Mouse (Mus musculus): ENCODE measurements around the gene Il9. TPM values are rescaled to one million over a fixed set of nuclear protein-coding genes. Genes with fewer than 3 reads are reported as not detected.

The Il9 gene
- polyA plus RNA-seq, 1 experiment from 2014 or later: not detected

DNA sequence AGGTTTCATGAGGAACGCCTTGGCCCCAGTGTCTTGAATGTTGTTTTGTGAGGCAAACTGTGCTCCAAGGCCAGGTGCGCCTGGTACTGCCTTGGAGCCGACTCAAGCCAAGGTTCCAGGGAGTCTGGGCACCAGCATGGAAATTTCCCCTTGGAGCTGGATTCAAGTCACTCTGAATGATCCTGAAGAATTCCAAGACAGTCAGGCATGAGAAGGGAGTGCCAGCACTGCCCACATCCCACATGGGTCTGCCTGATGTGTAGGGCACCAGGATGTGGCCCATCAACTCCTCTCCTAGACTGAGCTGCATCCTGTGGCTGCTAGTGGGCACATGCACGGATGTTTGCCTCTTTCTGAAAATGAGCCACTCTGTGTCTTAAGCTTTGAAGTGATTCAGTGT lies 13.5 kb downstream of the Il9 start:
- Histone ChIP-seq H3K4me1 (no peaks in the 10 kb centered on the region), H3K36me3 (no peaks in the 10 kb centered on the region), H3K4me2 (replicated peaks) (no peak overlapping the region), H3K9me3 (no peaks in the 10 kb centered on the region), H3K4me3 (no peak overlapping the region), H3K27ac (no peak overlapping the region), H3K9ac (no peak overlapping the region), H3K27me3 (replicated peaks) (no peaks in the 10 kb centered on the region)
- ATAC-seq (ENCODE audit: low FRiP score, low read depth): no peak
- WGBS: 90% methylated on average over 4 of the region's 4 CpGs

DNA sequence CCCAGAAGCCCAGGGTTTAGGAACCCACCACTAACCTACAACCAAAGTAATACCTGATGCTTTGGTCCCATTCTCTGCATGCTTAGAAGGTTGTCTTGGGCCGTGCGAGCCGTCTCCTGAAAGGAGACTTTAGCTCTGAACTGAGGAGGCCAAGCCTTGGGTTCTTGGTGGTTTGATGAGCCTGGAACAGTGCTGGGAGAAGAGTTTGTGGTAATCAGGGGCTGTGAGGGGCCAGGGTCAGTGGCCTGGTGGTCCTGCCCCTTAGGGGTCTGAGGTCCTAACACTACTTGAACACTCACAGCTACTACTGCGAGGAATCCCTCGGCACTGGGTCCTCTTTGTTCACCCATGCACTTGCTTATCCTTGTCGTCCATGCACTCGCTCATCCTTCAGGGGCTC lies 14.3 kb downstream of the Il9 start:
- Histone ChIP-seq H3K4me3 (no peak overlapping the region), H3K27ac (no peak overlapping the region), H3K36me3 (no peaks in the 10 kb centered on the region), H3K9ac (no peak overlapping the region), H3K4me1 (no peaks in the 10 kb centered on the region), H3K9me3 (no peaks in the 10 kb centered on the region), H3K27me3 (replicated peaks) (no peaks in the 10 kb centered on the region), H3K4me2 (replicated peaks) (no peak overlapping the region)
- no peak for ATAC-seq (ENCODE audit: low FRiP score, low read depth)
- 94% methylated on average over 7 of the region's 7 CpGs for WGBS

- no peaks in the 10 kb centered on the region for H3K36me3 ChIP-seq
- no peak overlapping the region for H3K27ac ChIP-seq
- H3K4me3 ChIP-seq: no peak overlapping the region
- H3K9me3 ChIP-seq: no peaks in the 10 kb centered on the region
- H3K27me3 ChIP-seq (replicated peaks): no peaks in the 10 kb centered on the region
- 61% methylated on average over 6 of the region's 6 CpGs for WGBS
- ATAC-seq (ENCODE audit: low FRiP score, low read depth): no peak
- H3K4me2 ChIP-seq (replicated peaks): no peak overlapping the region
- H3K4me1 ChIP-seq: no peaks in the 10 kb centered on the region
- no peak overlapping the region for H3K9ac ChIP-seq
Measured at GRCm38 (mm10) chr13:56463750-56464149, 18.3 kb downstream of the Il9 start.

DNA sequence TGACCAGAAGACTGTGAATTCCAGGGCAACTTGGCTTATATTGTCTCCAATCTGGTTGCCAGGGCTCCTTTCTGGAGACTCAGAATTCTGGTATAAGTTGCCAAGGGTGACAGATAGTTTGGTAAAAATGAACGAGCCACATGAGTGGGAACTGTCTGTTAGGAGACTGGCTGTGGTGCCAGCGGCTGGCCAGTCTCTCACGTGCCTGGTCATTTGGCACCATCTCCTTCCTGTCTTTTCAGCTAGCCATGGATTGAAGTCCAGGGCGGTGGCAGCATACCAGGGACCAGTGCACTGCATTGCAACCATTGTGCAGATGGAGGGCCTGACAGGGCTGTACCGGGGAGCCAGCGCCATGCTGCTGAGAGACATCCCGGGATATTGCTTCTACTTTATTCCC lies 18.8 kb downstream of the Il9 start:
- Histone ChIP-seq H3K27me3 (replicated peaks) (no peaks in the 10 kb centered on the region), H3K36me3 (no peaks in the 10 kb centered on the region), H3K27ac (no peak overlapping the region), H3K4me2 (replicated peaks) (no peak overlapping the region), H3K9ac (no peak overlapping the region), H3K9me3 (no peaks in the 10 kb centered on the region), H3K4me1 (no peaks in the 10 kb centered on the region), H3K4me3 (no peak overlapping the region)
- ATAC-seq (ENCODE audit: low FRiP score, low read depth): no peak
- WGBS: 91% methylated on average over 7 of the region's 7 CpGs

DNA sequence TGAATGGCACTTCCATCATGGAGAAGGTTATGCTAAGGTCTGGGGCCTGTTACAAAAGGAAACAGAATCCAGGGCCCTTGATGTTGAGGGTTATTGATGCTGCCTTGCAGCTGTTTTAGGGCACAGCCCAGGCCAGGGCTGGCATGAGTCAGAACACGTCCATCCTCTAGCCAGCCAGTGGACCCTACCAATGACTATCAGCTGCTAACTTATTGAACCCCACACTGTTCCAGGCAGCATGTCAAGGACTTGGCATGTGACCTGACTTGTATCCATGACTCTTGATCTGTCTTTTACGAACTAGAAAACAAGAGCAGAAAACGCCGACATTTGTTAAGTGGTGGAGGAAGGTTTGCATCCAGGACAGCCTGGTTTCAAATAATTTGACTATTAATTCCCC lies 19.3 kb downstream of the Il9 start:
- Histone ChIP-seq H3K9ac (no peak overlapping the region), H3K27ac (no peak overlapping the region), H3K4me1 (no peaks in the 10 kb centered on the region), H3K4me3 (no peak overlapping the region), H3K9me3 (no peaks in the 10 kb centered on the region), H3K4me2 (replicated peaks) (no peak overlapping the region), H3K36me3 (no peaks in the 10 kb centered on the region), H3K27me3 (replicated peaks) (no peaks in the 10 kb centered on the region)
- WGBS: 86% methylated on average over 4 of the region's 4 CpGs
- no peak for ATAC-seq (ENCODE audit: low FRiP score, low read depth)

DNA sequence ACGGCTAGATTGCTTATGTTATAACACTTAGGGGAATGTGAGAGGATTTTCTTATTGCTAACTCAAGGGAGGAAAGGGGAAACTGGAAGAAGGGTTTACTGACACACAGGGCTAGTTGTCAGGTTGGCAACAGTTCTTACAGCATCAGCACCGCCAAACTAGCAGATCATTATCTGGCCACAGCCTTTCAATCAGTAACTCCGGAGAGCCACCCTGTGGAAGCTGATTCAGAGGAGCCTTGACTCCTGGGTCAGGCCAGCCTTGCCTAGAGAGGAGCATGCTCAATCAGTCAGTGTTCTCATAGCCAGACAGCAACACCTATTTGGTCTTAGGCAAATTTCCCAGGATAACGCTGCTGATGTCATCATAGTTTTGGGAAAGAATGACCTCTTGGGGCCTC lies 20.6 kb downstream of the Il9 start:
- Histone ChIP-seq H3K27ac (no peak overlapping the region), H3K36me3 (no peaks in the 10 kb centered on the region), H3K4me3 (no peak overlapping the region), H3K27me3 (replicated peaks) (no peaks in the 10 kb centered on the region), H3K4me1 (no peaks in the 10 kb centered on the region), H3K4me2 (replicated peaks) (no peak overlapping the region), H3K9me3 (no peaks in the 10 kb centered on the region), H3K9ac (no peak overlapping the region)
- WGBS: 87% methylated on average over 4 of the region's 4 CpGs
- no peak for ATAC-seq (ENCODE audit: low FRiP score, low read depth)

DNA sequence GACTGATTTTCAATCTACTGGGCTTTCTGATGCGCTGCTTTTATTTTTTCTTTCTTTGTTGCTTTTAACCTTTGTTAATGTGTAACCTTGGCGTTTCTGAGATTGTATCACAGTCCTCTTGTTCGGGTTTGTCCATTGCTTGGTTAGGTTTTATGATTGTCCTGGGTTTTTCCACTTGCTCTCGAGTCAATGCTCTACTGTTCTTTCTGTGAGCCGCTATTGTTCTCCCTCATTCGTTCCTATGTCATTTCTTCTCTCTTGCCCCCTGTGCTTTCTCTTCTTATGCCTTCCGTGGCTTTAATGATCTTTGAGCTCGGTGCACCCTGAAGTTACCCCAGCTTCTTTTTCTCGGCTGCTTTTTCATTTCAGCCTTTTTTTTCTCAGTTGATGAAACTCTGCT lies 24.0 kb downstream of the Il9 start:
- Histone ChIP-seq H3K27ac (no peak overlapping the region), H3K4me3 (no peak overlapping the region), H3K36me3 (no peaks in the 10 kb centered on the region), H3K9me3 (no peaks in the 10 kb centered on the region), H3K4me1 (no peaks in the 10 kb centered on the region), H3K27me3 (replicated peaks) (no peaks in the 10 kb centered on the region), H3K9ac (no peak overlapping the region), H3K4me2 (replicated peaks) (peak overlapping the region; percentile 20)
- no peak for ATAC-seq (ENCODE audit: low FRiP score, low read depth)
- WGBS: 19% methylated on average over 9 of the region's 9 CpGs

DNA sequence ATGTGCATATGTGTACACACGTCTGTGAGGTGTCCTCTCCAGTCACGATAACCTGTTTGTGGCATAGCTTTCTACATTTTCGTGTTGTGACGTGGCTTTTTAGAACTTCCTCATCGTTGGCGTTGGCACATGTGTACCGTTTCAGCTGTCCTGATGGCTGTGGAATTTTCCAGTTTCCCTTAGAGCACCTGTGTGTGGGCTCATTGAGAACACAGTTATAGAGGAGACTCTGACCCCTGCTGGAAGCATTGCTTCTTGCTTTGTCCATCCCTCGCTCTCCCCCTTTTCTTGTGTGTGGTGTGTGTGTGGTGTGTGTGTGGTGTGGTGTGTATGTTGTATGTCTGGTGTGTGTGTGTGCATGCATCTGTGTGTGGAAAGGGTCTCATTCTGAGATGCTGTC lies 32.0 kb downstream of the Il9 start:
- Histone ChIP-seq H3K36me3 (no peaks in the 10 kb centered on the region), H3K4me1 (peaks cover 10% of the 10 kb centered on the region; the same call in 1 of the 2 replicates), H3K27ac (no peak overlapping the region), H3K4me2 (replicated peaks) (no peak overlapping the region), H3K27me3 (replicated peaks) (no peaks in the 10 kb centered on the region), H3K4me3 (no peak overlapping the region), H3K9ac (no peak overlapping the region), H3K9me3 (no peaks in the 10 kb centered on the region)
- WGBS: 88% methylated on average over 8 of the region's 8 CpGs
- no peak for ATAC-seq (ENCODE audit: low FRiP score, low read depth)

GRCm38 (mm10) chr13:56449239-56450030 lies 32.6 kb downstream of the Il9 start:
- no peak for ATAC-seq (ENCODE audit: low FRiP score, low read depth)
- H3K4me1 ChIP-seq: peaks cover 10% of the 10 kb centered on the region; the same call in 1 of the 2 replicates
- 72% methylated on average over 10 of the region's 10 CpGs for WGBS
- H3K4me2 ChIP-seq (replicated peaks): no peak overlapping the region
- no peaks in the 10 kb centered on the region for H3K27me3 ChIP-seq (replicated peaks)
- no peaks in the 10 kb centered on the region for H3K36me3 ChIP-seq
- H3K9ac ChIP-seq: no peak overlapping the region
- H3K4me3 ChIP-seq: no peak overlapping the region
- no peak overlapping the region for H3K27ac ChIP-seq
- no peaks in the 10 kb centered on the region for H3K9me3 ChIP-seq

GRCm38 (mm10) chr13:56444996-56445395 lies 37.0 kb downstream of the Il9 start:
- H3K36me3 ChIP-seq: no peaks in the 10 kb centered on the region
- 88% methylated on average over 6 of the region's 6 CpGs for whole genome bisulfite sequencing

GRCm38 (mm10) chr13:56444112-56444511 lies 37.9 kb downstream of the Il9 start:
- no peaks in the 10 kb centered on the region for H3K36me3 ChIP-seq
- ATAC-seq (ENCODE audit: low FRiP score, low read depth): no peak
- H3K4me3 ChIP-seq: no peak overlapping the region
- no peak overlapping the region for H3K27ac ChIP-seq
- 91% methylated on average over 3 of the region's 3 CpGs for WGBS
- H3K4me2 ChIP-seq (replicated peaks): no peak overlapping the region
- no peaks in the 10 kb centered on the region for H3K9me3 ChIP-seq
- H3K9ac ChIP-seq: no peak overlapping the region
- H3K4me1 ChIP-seq: peaks cover 2% of the 10 kb centered on the region; the same call in 1 of the 2 replicates
- H3K27me3 ChIP-seq (replicated peaks): peaks cover 22% of the 10 kb centered on the region

More at GRCm38 (mm10) chr13:56444996-56445395, 37.0 kb downstream of the Il9 start:
- Histone ChIP-seq H3K9me3 (no peaks in the 10 kb centered on the region), H3K27ac (no peak overlapping the region), H3K4me1 (peaks cover 10% of the 10 kb centered on the region; the same call in 1 of the 2 replicates), H3K9ac (no peak overlapping the region), H3K4me3 (no peak overlapping the region), H3K27me3 (replicated peaks) (peaks cover 14% of the 10 kb centered on the region), H3K4me2 (replicated peaks) (no peak overlapping the region)
- ATAC-seq (ENCODE audit: low FRiP score, low read depth): no peak

- H3K27ac ChIP-seq: no peak overlapping the region
- peaks cover 2% of the 10 kb centered on the region; the same call in 1 of the 2 replicates for H3K4me1 ChIP-seq
- peaks cover 29% of the 10 kb centered on the region for H3K27me3 ChIP-seq (replicated peaks)
- no peak overlapping the region for H3K9ac ChIP-seq
- no peak overlapping the region for H3K4me2 ChIP-seq (replicated peaks)
- 80% methylated on average over 7 of the region's 7 CpGs for WGBS
- no peaks in the 10 kb centered on the region for H3K9me3 ChIP-seq
- ATAC-seq (ENCODE audit: low FRiP score, low read depth): no peak
- no peaks in the 10 kb centered on the region for H3K36me3 ChIP-seq
- H3K4me3 ChIP-seq: no peak overlapping the region
Measured at GRCm38 (mm10) chr13:56443411-56443810, 38.6 kb downstream of the Il9 start.

Data from neural tube, embryonic 12.5 days (tissue).